In the genomic region with DNA sequence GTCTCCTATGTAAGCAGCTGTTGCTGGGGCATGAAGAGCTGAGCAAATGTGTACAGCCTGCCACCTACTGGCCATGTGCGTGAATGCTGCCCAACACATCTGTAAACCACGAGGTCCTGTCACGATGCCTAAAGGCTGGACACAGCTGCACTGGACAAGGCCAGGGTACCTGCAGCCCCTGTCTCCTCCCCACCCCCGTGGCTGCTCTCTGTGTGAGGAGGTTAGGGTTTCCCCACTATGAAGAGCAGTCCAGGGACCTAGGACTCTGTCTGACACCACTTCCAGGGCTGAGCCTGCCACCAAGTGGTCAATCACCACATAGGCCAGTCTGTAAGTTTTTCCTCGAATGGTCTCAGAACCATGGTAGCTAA, we compare ENCODE assay signal across 8 mouse cellular contexts. TPM values are rescaled to one million over a fixed set of nuclear protein-coding genes. Genes with fewer than 3 reads are reported as not detected.
DNase-seq lines count a peak whose midpoint lies in the region; ATAC-seq lines count a peak whose summit lies in the region.

No protein-coding gene starts in this region.

- H3K4me1 ChIP-seq in hindbrain, embryonic 10.5 days (replicated peaks), result 0 out of 2 replicates have a peak, but pooled peaks cover 3% of the 10 kb centered on the region
- H3K4me1 ChIP-seq in lung, embryonic 15.5 days, result peaks cover 12% of the 10 kb centered on the region; the same call in 1 of the 2 replicates

- H3K4me3 ChIP-seq in hindbrain, embryonic 10.5 days, result peak overlapping the region; percentile 40
- peak overlapping the region; percentile 25 for H3K4me3 ChIP-seq in lung, embryonic 15.5 days

- WGBS in hindbrain, embryonic 10.5 days, result 5% methylated on average over 5 of the region's 5 CpGs
- 5% methylated on average over 5 of the region's 5 CpGs for WGBS in lung, embryonic 15.5 days

- no peaks in the 10 kb centered on the region for H3K36me3 ChIP-seq in hindbrain, embryonic 10.5 days
- H3K36me3 ChIP-seq in lung, embryonic 15.5 days, result no peaks in the 10 kb centered on the region

- no peak overlapping the region for H3K9ac ChIP-seq in lung, embryonic 15.5 days

- peak overlapping the region; percentile 58 for H3K4me2 ChIP-seq in lung, embryonic 15.5 days

- peak; percentile 81 for DNase-seq in Muller cell, postnatal 12 days (ENCODE audit: inconsistent ontology term)
- peak; percentile 36 for DNase-seq in cerebellum, adult 8-10 months
- DNase-seq in hindbrain, embryonic 10.5 days (ENCODE audit: low spot score), result peak; percentile 88
- peak; percentile 51 for DNase-seq in layer of hippocampus, adult 9-10 months (ENCODE audit: low spot score)
- DNase-seq in ovary, postnatal 10 days (ENCODE audit: low spot score), result peak; percentile 49
- DNase-seq in thymus, postnatal 0 days (ENCODE audit: low spot score), result peak; percentile 83

- peak overlapping the region; percentile 74 for H3K27ac ChIP-seq in hindbrain, embryonic 10.5 days
- H3K27ac ChIP-seq in lung, embryonic 15.5 days, result no peak overlapping the region

- ATAC-seq in frontal cortex, adult (ENCODE audit: low TSS enrichment), result peak; percentile 94
- ATAC-seq in lung, embryonic 15.5 days (ENCODE audit: borderline replicate concordance, extremely low read depth, low FRiP score, low TSS enrichment), result peak; percentile 82; the same call in 1 of the 2 replicates

- H3K27me3 ChIP-seq in hindbrain, embryonic 10.5 days (ENCODE audit: insufficient read depth, poor library complexity, severe bottlenecking), result no peaks in the 10 kb centered on the region
- no peaks in the 10 kb centered on the region for H3K27me3 ChIP-seq in lung, embryonic 15.5 days

- 0 out of 2 replicates have a peak, but pooled peaks cover 3% of the 10 kb centered on the region for H3K9me3 ChIP-seq in hindbrain, embryonic 10.5 days
- H3K9me3 ChIP-seq in lung, embryonic 15.5 days, result no peaks in the 10 kb centered on the region

RNA-seq across cellular contexts. Expression of a gene that starts 1.9 kb away (rescaled TPM):
- 0.20 TPM in 1 of 2 replicates, not detected in the other for polyA plus RNA-seq in hindbrain, embryonic 10.5 days (2016; fragmentation: Nextera tagmentation; extraction: Ambion mirVana)
- 0.31 and 0.32 TPM in 2 replicates for polyA plus RNA-seq in lung, embryonic 15.5 days (2015; fragmentation: Nextera tagmentation; extraction: Ambion mirVana)
- polyA plus RNA-seq in thymus, postnatal 0 days (2015; fragmentation: Nextera tagmentation; extraction: Ambion mirVana), result 0.40 and 0.42 TPM in 2 replicates

RNA-seq across cellular contexts. Expression of a gene that starts 31.8 kb away (rescaled TPM):
- polyA plus RNA-seq in hindbrain, embryonic 10.5 days (2016; fragmentation: Nextera tagmentation; extraction: Ambion mirVana), result 0.12 TPM in 1 of 2 replicates, not detected in the other
- polyA plus RNA-seq in lung, embryonic 15.5 days (2015; fragmentation: Nextera tagmentation; extraction: Ambion mirVana), result 1.1 and 3.7 TPM in 2 replicates
- polyA plus RNA-seq in thymus, postnatal 0 days (2015; fragmentation: Nextera tagmentation; extraction: Ambion mirVana), result 15.4 and 18.0 TPM in 2 replicates

Comparison
In these comparisons a context has a peak if more than half of its experiments do, and no peak if none do; other contexts are left out.
1. DNase-seq: peak in every context shown above with its lines; median percentile 88 in hindbrain, embryonic 10.5 days; 83 in thymus, postnatal 0 days; 81 in Muller cell, postnatal 12 days; 51 in layer of hippocampus, adult 9-10 months; 49 in ovary, postnatal 10 days; 36 in cerebellum, adult 8-10 months.